Comparison of ENCODE assay signal across 8 mouse cellular contexts in the genomic region with DNA sequence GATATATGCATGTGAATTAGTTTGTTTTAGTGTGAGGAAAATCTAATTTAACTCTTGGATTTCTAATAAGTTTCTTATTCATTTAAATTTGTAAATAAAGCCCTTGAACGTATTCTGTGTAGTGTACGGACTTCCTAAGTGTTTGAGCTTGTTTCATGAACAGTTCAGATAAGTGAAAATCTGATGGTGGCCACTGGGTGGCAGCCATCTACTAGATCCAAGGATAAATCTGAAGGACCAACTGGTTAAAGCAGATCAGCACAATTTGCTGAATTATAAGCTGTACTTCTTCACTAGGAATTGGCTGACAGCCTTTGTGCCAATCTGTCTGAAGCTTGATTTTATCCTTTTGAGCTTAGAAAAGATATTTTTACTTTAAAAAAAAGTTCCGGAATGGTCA.
DNase-seq lines count a peak whose midpoint lies in the region; ATAC-seq and TF ChIP-seq lines count a peak whose summit lies in the region.

No protein-coding gene starts in this region.

- H3K4me1 ChIP-seq in liver, adult 2 months (ENCODE audit: control insufficient read depth, insufficient read depth, low read length): 0 out of 2 replicates have a peak, but pooled peaks cover 1% of the 10 kb centered on the region
- H3K4me1 ChIP-seq in liver, embryonic 12.5 days: peaks cover 10% of the 10 kb centered on the region

- 0 out of 2 replicates have a peak, but pooled peaks have one; percentile 3 for TF ChIP-seq CTCF in liver, adult 2 months (IDR thresholded peaks at IDR 0.05; ENCODE audit: low read depth, low read length)

- H3K79me2 ChIP-seq in liver, adult 2 months (ENCODE audit: control insufficient read depth, insufficient read depth, low read length): peaks cover 11% of the 10 kb centered on the region; the same call in 1 of the 2 replicates

- no peak overlapping the region for H3K4me3 ChIP-seq in liver, adult 2 months (ENCODE audit: insufficient read depth, low read depth, low read length)
- no peak overlapping the region for H3K4me3 ChIP-seq in liver, embryonic 12.5 days

- no peak for TF ChIP-seq POLR2A in liver, adult 2 months (IDR thresholded peaks at IDR 0.05; ENCODE audit: extremely low read depth, insufficient read depth, low read length)

- no peak overlapping the region for H3K27ac ChIP-seq in liver, adult 2 months (replicated peaks; ENCODE audit: insufficient read depth, low read depth, low read length)
- H3K27ac ChIP-seq in liver, embryonic 12.5 days: no peak overlapping the region

- no peak overlapping the region for H3K4me2 ChIP-seq in liver, embryonic 12.5 days

- H3K27me3 ChIP-seq in liver, adult 2 months (ENCODE audit: control insufficient read depth, insufficient read depth, low read length): no peaks in the 10 kb centered on the region
- no peaks in the 10 kb centered on the region for H3K27me3 ChIP-seq in liver, embryonic 12.5 days (replicated peaks)

- H3K36me3 ChIP-seq in liver, adult 2 months (ENCODE audit: control insufficient read depth, insufficient read depth, low read length): no peaks in the 10 kb centered on the region
- H3K36me3 ChIP-seq in liver, embryonic 12.5 days: no peaks in the 10 kb centered on the region

- intact Hi-C loops in gastrocnemius, postnatal 14 days (cut with DNase I; ENCODE audit: low total_unique reads): no loop called here

- peak; percentile 68 for DNase-seq in liver, adult 2 months (ENCODE audit: extremely low read depth, low read depth, low spot score)
- DNase-seq in adrenal gland, adult 18-20 months (ENCODE audit: low spot score in 2 of 2): peak; percentile 16 to 42
- peak; percentile 57 for DNase-seq in embryo, embryonic 10 days (ENCODE audit: low spot score)
- peak; percentile 27 for DNase-seq in gastrocnemius, postnatal 14 days
- DNase-seq in layer of hippocampus, adult 18-20 months (ENCODE audit: low spot score in 2 of 2): peak; percentile 68 to 91
- peak; percentile 77 for DNase-seq in lung, postnatal 10 days
- peak; percentile 23 for DNase-seq in skeletal muscle tissue, adult 2 months (ENCODE audit: low read depth, low spot score)

- no peak for ATAC-seq in liver, embryonic 12.5 days

- no peaks in the 10 kb centered on the region for H3K9me3 ChIP-seq in liver, embryonic 12.5 days (replicated peaks)

- no peak overlapping the region for H3K9ac ChIP-seq in liver, adult 2 months (ENCODE audit: low read depth, low read length)
- H3K9ac ChIP-seq in liver, embryonic 12.5 days: no peak overlapping the region

- WGBS in liver, adult 2 months: 46% methylated on average over 3 of the region's 3 CpGs
- 70% methylated on average over 3 of the region's 3 CpGs for WGBS in liver, embryonic 12.5 days (ENCODE audit: insufficient replicate concordance)

Comparison
In these comparisons a context has a peak if more than half of its experiments do, and no peak if none do; other contexts are left out.
1. DNase-seq: peak in every context shown above with its lines; median percentile 80 in layer of hippocampus, adult 18-20 months; 77 in lung, postnatal 10 days; 68 in liver, adult 2 months; 57 in embryo, embryonic 10 days; 29 in adrenal gland, adult 18-20 months; 27 in gastrocnemius, postnatal 14 days; 23 in skeletal muscle tissue, adult 2 months.